In the genomic region with DNA sequence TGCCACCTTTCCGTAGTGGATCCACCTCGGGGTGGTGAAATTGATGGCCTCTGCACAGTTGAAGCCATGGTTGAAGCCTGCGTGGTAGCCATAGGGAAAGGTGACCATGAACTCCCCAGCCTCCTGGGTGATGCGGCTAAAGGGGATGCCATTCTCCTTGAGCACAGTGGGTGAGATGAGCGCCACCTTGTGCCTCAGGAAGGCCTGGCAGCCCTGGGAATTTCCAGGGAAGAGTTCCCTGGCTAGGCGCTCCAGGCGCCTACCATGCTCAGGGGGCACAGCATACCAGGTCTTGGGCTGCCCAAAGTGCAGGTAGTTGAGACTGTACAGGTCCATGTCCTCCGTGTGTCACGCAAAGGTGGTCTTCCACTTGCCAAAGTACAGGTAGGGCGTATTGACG, we compare ENCODE assay signal across 12 mouse cellular contexts.
DNase-seq lines count a peak whose midpoint lies in the region; ATAC-seq and TF ChIP-seq lines count a peak whose summit lies in the region.
"Had no signal": no experiment of that assay in that cellular context is flagged by ENCODE, and none has a peak within 500 bp of the region (broad histone marks: within the 10 kb centered on the region; RNA-seq: fewer than 3 reads in every experiment).

No protein-coding gene starts in this region.

- no peak for TF ChIP-seq EP300 in liver, postnatal 0 days (IDR thresholded peaks at IDR 0.05; ENCODE audit: low read depth)

- no peaks in the 10 kb centered on the region for H3K36me3 ChIP-seq in ES-E14 (ENCODE audit: control insufficient read depth, insufficient read depth, low read length, poor library complexity, severe bottlenecking)
- no peaks in the 10 kb centered on the region for H3K36me3 ChIP-seq in liver, postnatal 0 days (replicated peaks; ENCODE audit: insufficient read depth, low read length)
- H3K36me3 ChIP-seq: liver, embryonic 15.5 days; neural tube, embryonic 12.5 days had no signal

- H3K4me1 ChIP-seq in ES-E14 (ENCODE audit: control insufficient read depth in 2 of 2, insufficient read depth in 2 of 2, low read length in 2 of 2, poor library complexity in 1 of 2), result peaks cover 0 to 4% of the 10 kb centered on the region in 2 experiments; a peak in 2 of 4 replicates
- no peaks in the 10 kb centered on the region for H3K4me1 ChIP-seq in liver, postnatal 0 days (ENCODE audit: insufficient read depth)
- H3K4me1 ChIP-seq: neural tube, embryonic 12.5 days had no signal

- TF ChIP-seq CTCF in liver, postnatal 0 days (IDR thresholded peaks at IDR 0.05; ENCODE audit: low read depth), result peak; percentile 59

- H3K27me3 ChIP-seq in liver, postnatal 0 days (ENCODE audit: insufficient read depth, low read length), result no peaks in the 10 kb centered on the region
- H3K27me3 ChIP-seq: liver, embryonic 15.5 days; neural tube, embryonic 12.5 days had no signal

- no peak overlapping the region for H3K4me2 ChIP-seq in liver, postnatal 0 days (ENCODE audit: low read depth, low read length)
- H3K4me2 ChIP-seq: liver, embryonic 15.5 days; neural tube, embryonic 12.5 days had no signal

- no peak overlapping the region; a peak in 1 of 4 replicates for H3K4me3 ChIP-seq in ES-E14 (ENCODE audit: insufficient read depth in 1 of 2, low read depth in 1 of 2, low read length in 2 of 2, poor library complexity in 1 of 2, severe bottlenecking in 1 of 2)
- H3K4me3 ChIP-seq in liver, postnatal 0 days (ENCODE audit: low read depth, low read length), result no peak overlapping the region
- H3K4me3 ChIP-seq: liver, embryonic 15.5 days; neural tube, embryonic 12.5 days had no signal

- in situ Hi-C loops in ES-E14 (cut with MboI; ENCODE audit: low sequenced_read_pairs in 2 of 2, unreplicated experiment in 2 of 2), result no loop called here

- DNase-seq in kidney, adult 8-10 months, result peak; percentile 16 to 22
- no peak for DNase-seq in kidney, adult 11 months
- DNase-seq in ES-E14 (ENCODE audit: low read depth, low spot score), result peak; percentile 31
- DNase-seq in adrenal gland, postnatal 10 days, result peak; percentile 40
- DNase-seq in liver, postnatal 0 days, result peak; percentile 32
- no peak for DNase-seq in gastrocnemius, postnatal 25 days
- DNase-seq: cerebellum, postnatal 14 days; heart, postnatal 14 days had no signal

- 55% methylated on average over 11 of the region's 11 CpGs for WGBS in liver, postnatal 0 days (ENCODE audit: insufficient replicate concordance)

- H3K9me3 ChIP-seq in ES-E14 (ENCODE audit: control insufficient read depth, insufficient read depth, low read depth, low read length), result no peaks in the 10 kb centered on the region
- H3K9me3 ChIP-seq in liver, postnatal 0 days (ENCODE audit: low read length), result no peaks in the 10 kb centered on the region
- H3K9me3 ChIP-seq: liver, embryonic 15.5 days; neural tube, embryonic 12.5 days had no signal

- no peak overlapping the region for H3K27ac ChIP-seq in ES-E14 (ENCODE audit: insufficient read depth, low read depth, low read length, poor library complexity, severe bottlenecking)
- H3K27ac ChIP-seq in liver, postnatal 0 days (ENCODE audit: low read depth), result no peak overlapping the region
- H3K27ac ChIP-seq: liver, embryonic 15.5 days; neural tube, embryonic 12.5 days had no signal

- ATAC-seq in liver, postnatal 0 days, result peak; percentile 60
- no peak for ATAC-seq in monocyte, adult 5-6 weeks (replicated peaks; ENCODE audit: insufficient number of reproducible peaks, low FRiP score, low TSS enrichment, poor library complexity, severe bottlenecking)
- ATAC-seq: forebrain, embryonic 16.5 days had no signal

- H3K9ac ChIP-seq in ES-E14 (ENCODE audit: insufficient read depth, low read depth, low read length, poor library complexity, severe bottlenecking), result no peak overlapping the region
- no peak overlapping the region for H3K9ac ChIP-seq in liver, postnatal 0 days (replicated peaks)
- H3K9ac ChIP-seq: liver, embryonic 15.5 days; neural tube, embryonic 12.5 days had no signal

TF ChIP-seq in ES-E14, 5 proteins besides CTCF, POLR2A, EP300 and RAD21:
- TF ChIP-seq MAFK (IDR thresholded peaks at IDR 0.05; ENCODE audit: insufficient read depth, low read depth, low read length), result no peak
- no peak for TF ChIP-seq ZNF384 (IDR thresholded peaks at IDR 0.05; ENCODE audit: low read depth, low read length)
- no peak for TF ChIP-seq HCFC1 (IDR thresholded peaks at IDR 0.05; ENCODE audit: borderline replicate concordance, insufficient read depth, low read length)
- TF ChIP-seq CHD2 (IDR thresholded peaks at IDR 0.05; ENCODE audit: low read depth, low read length), result no peak
- TF ChIP-seq ZC3H11A (IDR thresholded peaks at IDR 0.05; ENCODE audit: borderline replicate concordance, low read depth, low read length), result no peak

Comparison
In these comparisons a context has a peak if more than half of its experiments do, and no peak if none do; other contexts are left out.
1. DNase-seq: peak in kidney, adult 8-10 months (2 of 2), ES-E14 (single experiment), adrenal gland, postnatal 10 days (single experiment) and liver, postnatal 0 days (single experiment); none in kidney, adult 11 months (single experiment) and gastrocnemius, postnatal 25 days (single experiment).